Mouse (Mus musculus) intestine, postnatal 0 days (tissue): ENCODE data around the gene AK157302. TPM values are rescaled to one million over a fixed set of nuclear protein-coding genes. Genes with fewer than 3 reads are reported as not detected.

Experiments used
- ATAC-seq: fragments of 200-750 bp; cut with Nextera tagmentation; 2 replicates; pipeline ENCODE4 v1.8.0; 2017; ENCODE audit warnings: mild to moderate bottlenecking, moderate TSS enrichment, moderate library complexity
- H3K27ac ChIP-seq: fragments of 300-500 bp; sonication (generic); 2 replicates; pipeline ENCODE4 v1.5.1; 2014; ENCODE audit warnings: mild to moderate bottlenecking, low read depth, low read length, moderate library complexity
- H3K27me3 ChIP-seq: fragments of 300-500 bp; sonication (generic); replicated peaks from 2 replicates; pipeline ENCODE4 v1.6.1; 2014; ENCODE audit warnings: low read length, mixed read lengths; ENCODE audit not compliant: control insufficient read depth, insufficient read depth
- H3K36me3 ChIP-seq: fragments of 300-500 bp; sonication (generic); 2 replicates; pipeline ENCODE4 v1.6.1; 2014; ENCODE audit warnings: mild to moderate bottlenecking, moderate library complexity; ENCODE audit not compliant: control insufficient read depth, insufficient read depth
- H3K4me1 ChIP-seq: fragments of 300-500 bp; sonication (generic); replicated peaks from 2 replicates; pipeline ENCODE4 v1.6.1; 2014; ENCODE audit warnings: antibody characterized with exemption, low read length, mixed read lengths; ENCODE audit not compliant: control insufficient read depth, insufficient read depth
- H3K4me2 ChIP-seq: fragments of 300-500 bp; sonication (generic); replicated peaks from 2 replicates; pipeline ENCODE4 v1.6.1; 2014; ENCODE audit warnings: low read depth, mild to moderate bottlenecking, moderate library complexity
- H3K4me3 ChIP-seq: fragments of 300-500 bp; sonication (generic); 2 replicates; pipeline ENCODE4 v1.5.1; 2014; ENCODE audit warnings: low read depth, low read length
- H3K9ac ChIP-seq: fragments of 300-500 bp; sonication (generic); 2 replicates; pipeline ENCODE4 v1.6.1; 2014; ENCODE audit warnings: mild to moderate bottlenecking, low read depth, low read length
- H3K9me3 ChIP-seq: fragments of 300-500 bp; sonication (generic); 2 replicates; pipeline ENCODE4 v1.6.1; 2016; ENCODE audit warnings: mixed run types; ENCODE audit not compliant: control insufficient read depth
- CTCF ChIP-seq: sonication (generic); IDR thresholded peaks from 2 replicates; pipeline ENCODE4 v1.5.1; 2016; ENCODE audit warnings: low read depth, mild to moderate bottlenecking, control low read depth, antibody characterized with exemption, moderate library complexity
- WGBS: fragments of 180-500 bp; shearing (Covaris S2); extraction: QIAGEN DNeasy Blood & Tissue Kit; methylation state at CpG from one replicate; pipeline ENCODE4 v1.1.7; 2014; 5-methylcytosine and 5-hydroxymethylcytosine counted together
- polyA plus RNA-seq: library from polyadenylated mRNA; unstranded; fragments of >200 nt; fragmentation: Nextera tagmentation; extraction: Ambion mirVana; gene quantifications from 2 replicates; pipeline ENCODE4 v1.2.1, GENCODE M21; 2015

The AK157302 gene
- polyA plus RNA-seq: 0.12 and 0.30 TPM in 2 replicates

DNA sequence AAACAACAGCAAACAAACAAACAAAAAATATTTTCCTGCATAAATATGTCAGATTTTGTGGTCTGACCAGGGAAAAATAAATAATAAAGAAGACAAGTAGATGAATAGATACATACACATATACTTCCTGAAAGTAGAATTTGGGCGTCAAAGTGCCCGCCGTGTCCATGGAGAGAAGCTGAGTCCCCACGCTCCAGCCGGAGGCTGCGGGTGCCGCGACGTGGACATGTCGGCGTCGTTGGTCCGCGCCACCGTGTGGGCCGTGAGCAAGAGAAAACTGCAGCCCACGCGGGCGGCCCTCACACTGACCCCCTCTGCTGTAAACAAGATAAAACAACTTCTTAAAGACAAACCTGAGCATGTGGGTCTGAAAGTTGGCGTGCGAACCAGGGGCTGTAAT is at the start of gene AK157302:
TSS of gene AK157302 (plus strand) at position 144 of the 400 bp plus-strand sequence.
- Histone ChIP-seq H3K27ac (no peak within 1 kb of the TSS), H3K4me3 (no peak within 1 kb of the TSS), H3K9me3 (no peaks in the 10 kb centered on the region), H3K4me1 (no peaks in the 10 kb centered on the region), H3K27me3 (no peaks in the 10 kb centered on the region), H3K36me3 (no peaks in the 10 kb centered on the region), H3K4me2 (no peak within 1 kb of the TSS), H3K9ac (no peak within 1 kb of the TSS)
- no peak for ATAC-seq
- 93% methylated on average over 21 of the region's 21 CpGs for WGBS
- no peak for TF ChIP-seq CTCF

DNA sequence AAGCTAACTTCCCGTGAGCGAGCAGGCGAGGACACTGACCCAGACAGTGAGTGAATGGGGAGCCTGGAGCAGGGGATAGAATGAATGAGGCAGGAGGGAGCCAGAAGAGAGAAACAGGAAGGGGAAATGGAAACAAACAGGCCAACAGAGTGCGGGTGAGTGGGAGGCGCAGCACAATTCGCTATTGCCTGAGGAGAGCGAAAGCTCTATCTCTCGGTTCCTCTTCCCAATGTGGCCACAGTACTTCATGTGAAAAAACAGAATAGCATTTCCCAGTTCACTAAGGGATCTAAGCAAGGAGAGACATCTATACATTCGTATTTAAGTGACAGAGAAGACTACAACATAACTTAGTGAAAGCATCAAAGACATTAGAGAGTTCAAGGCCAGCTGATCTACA is 48.2 kb upstream of the AK157302 start:
- Histone ChIP-seq H3K4me3 (no peak overlapping the region), H3K4me2 (no peak overlapping the region), H3K9me3 (no peaks in the 10 kb centered on the region), H3K27ac (no peak overlapping the region; the same call in 1 of the 2 replicates), H3K4me1 (no peaks in the 10 kb centered on the region), H3K36me3 (peaks cover 35% of the 10 kb centered on the region), H3K27me3 (no peaks in the 10 kb centered on the region), H3K9ac (no peak overlapping the region)
- ATAC-seq: no peak
- TF ChIP-seq CTCF: no peak
- WGBS: 89% methylated on average over 9 of the region's 9 CpGs

DNA sequence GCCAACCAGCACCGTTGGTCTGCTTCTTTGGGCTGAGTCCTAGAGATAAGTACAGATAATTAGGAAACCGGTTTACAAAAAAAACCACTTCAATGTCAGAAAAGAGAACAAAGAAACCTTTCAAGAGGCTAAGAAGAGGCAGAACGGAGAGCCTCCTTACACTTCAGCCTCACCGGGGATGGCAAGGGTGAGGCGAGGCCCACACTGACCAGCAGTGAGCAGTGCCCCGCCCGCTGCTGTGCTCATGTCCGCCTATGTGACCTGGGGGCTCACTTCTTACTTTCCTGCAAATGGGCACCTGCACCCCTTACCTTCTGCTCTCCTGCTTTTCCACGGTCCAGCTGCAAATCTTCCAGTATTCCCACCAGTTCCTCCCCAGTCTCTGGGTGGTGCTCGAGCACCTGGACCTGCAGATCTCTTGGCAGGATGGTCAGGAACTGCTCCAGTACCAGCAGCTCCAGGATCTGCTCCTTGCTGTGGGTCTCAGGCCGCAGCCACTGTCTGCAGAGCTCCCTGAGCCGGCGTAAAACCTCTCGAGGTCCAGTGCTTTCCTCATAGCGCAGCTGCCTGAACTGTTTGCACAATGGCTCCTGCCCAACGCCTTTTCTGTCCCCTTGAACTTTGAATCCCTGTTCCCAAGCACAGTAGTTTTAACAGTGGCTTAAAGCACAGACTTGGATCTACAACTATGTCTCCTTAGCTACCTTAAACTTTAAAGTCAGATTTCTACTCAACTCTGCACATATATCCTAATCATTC is 47.0 kb upstream of the AK157302 start:
- peak; percentile 67 for ATAC-seq
- Histone ChIP-seq H3K4me2 (no peak overlapping the region; the same call in 1 of the 2 replicates), H3K9ac (no peak overlapping the region), H3K27ac (peak overlapping the region; percentile 46), H3K27me3 (no peaks in the 10 kb centered on the region), H3K36me3 (peaks cover 35% of the 10 kb centered on the region), H3K4me3 (no peak overlapping the region), H3K4me1 (0 out of 2 replicates have a peak, but pooled peaks cover 6% of the 10 kb centered on the region), H3K9me3 (no peaks in the 10 kb centered on the region)
- TF ChIP-seq CTCF: no peak
- whole genome bisulfite sequencing: 43% methylated on average over 16 of the region's 16 CpGs

DNA sequence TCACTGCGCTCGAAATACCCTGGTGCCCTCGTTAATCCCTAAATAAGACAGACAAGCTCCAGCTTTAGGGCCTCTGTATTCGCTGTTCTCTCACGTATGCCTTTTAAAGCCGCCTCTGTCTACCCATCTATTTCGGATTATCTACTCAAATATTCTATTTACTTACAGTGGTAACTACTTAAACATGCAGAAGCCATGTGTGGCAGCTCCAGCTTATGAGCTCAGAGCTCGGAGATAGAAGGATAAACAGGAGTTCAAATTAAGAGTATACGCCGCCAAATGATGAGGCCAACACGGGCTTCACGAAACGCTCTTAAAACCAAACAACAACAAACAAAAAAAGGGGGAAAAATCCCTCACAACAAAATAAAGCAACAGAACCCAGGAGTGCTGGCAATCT is 42.0 kb upstream of the AK157302 start:
- Histone ChIP-seq H3K27ac (peak overlapping the region; percentile 79), H3K9me3 (no peaks in the 10 kb centered on the region), H3K4me3 (peak overlapping the region; percentile 67), H3K27me3 (no peaks in the 10 kb centered on the region), H3K9ac (peak overlapping the region; percentile 64), H3K4me1 (0 out of 2 replicates have a peak, but pooled peaks cover 6% of the 10 kb centered on the region), H3K36me3 (peaks cover 3% of the 10 kb centered on the region), H3K4me2 (peak overlapping the region; percentile 73)
- ATAC-seq: no peak
- WGBS: 2% methylated on average over 13 of the region's 13 CpGs
- TF ChIP-seq CTCF: no peak

- Histone ChIP-seq H3K9me3 (no peaks in the 10 kb centered on the region), H3K9ac (peak within 1 kb of the TSS; percentile 64), H3K36me3 (no peaks in the 10 kb centered on the region; the same call in 1 of the 2 replicates), H3K4me2 (peak within 1 kb of the TSS; percentile 73), H3K4me1 (0 out of 2 replicates have a peak, but pooled peaks cover 6% of the 10 kb centered on the region), H3K27ac (peak within 1 kb of the TSS; percentile 79), H3K4me3 (peak within 1 kb of the TSS; percentile 67), H3K27me3 (no peaks in the 10 kb centered on the region)
- WGBS: 2% methylated on average over 23 of the region's 23 CpGs
- peak; percentile 87 for ATAC-seq
- TF ChIP-seq CTCF: no peak
Measured at GRCm38 (mm10) chr13:21453449-21453848, 41.6 kb upstream of the AK157302 start, which contains the start of gene Zscan26. TSS of gene Zscan26 (minus strand) at chr13:21453730.

DNA sequence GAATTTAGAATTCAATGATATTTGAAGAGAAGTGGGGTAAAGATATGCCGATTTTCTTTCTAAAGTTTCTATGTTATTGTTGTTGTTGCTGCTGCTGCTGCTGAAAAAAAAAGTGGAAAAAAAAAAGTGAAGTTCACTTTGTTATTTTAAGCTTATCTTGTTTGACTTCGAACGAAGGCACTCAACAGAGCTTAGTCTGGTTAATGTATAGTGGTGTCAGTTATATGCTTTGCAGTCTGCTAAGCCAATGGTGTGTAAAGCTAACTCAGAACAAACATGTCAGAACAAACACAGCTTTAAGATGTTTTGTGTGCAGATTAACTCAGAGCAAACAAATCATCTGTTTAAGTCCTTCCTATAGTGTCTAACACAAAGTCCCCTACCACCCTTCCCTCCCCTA is 40.9 kb upstream of the AK157302 start:
- Histone ChIP-seq H3K9ac (no peak overlapping the region), H3K36me3 (no peaks in the 10 kb centered on the region), H3K4me3 (peak overlapping the region; percentile 67), H3K4me1 (0 out of 2 replicates have a peak, but pooled peaks cover 6% of the 10 kb centered on the region), H3K27ac (peak overlapping the region; percentile 79; the same call in 1 of the 2 replicates), H3K4me2 (peak overlapping the region; percentile 73), H3K27me3 (no peaks in the 10 kb centered on the region), H3K9me3 (no peaks in the 10 kb centered on the region)
- WGBS: 38% methylated on average over 3 of the region's 3 CpGs
- ATAC-seq: no peak; the same call in 1 of the 2 replicates
- TF ChIP-seq CTCF: no peak
